Mouse (Mus musculus): ENCODE data around the gene Cpvl.

- TF ChIP-seq CTCF (IDR thresholded peaks at IDR 0.05), result no peak
- TF ChIP-seq EP300 (IDR thresholded peaks at IDR 0.05; ENCODE audit: insufficient read depth, low read depth, low read length), result no peak
- TF ChIP-seq POLR2A (IDR thresholded peaks at IDR 0.05; ENCODE audit: insufficient read depth, low read depth, low read length), result no peak
Measured at GRCm38 (mm10) chr6:53854971-53855856, 123.3 kb downstream of the Cpvl start.
